Mouse (Mus musculus) v-Abl transformed pro-B cells (cell line): ENCODE measurements around the gene Agl.

ENCODE experiments used
- in situ Hi-C, 2 experiments: fragments of 400-800 bp; cut with MboI; formaldehyde crosslinking; loops; one replicate each; pipeline ENCODE4 v1.15.1; 2025; ENCODE audit not compliant: unreplicated experiment in 2 of 2

The Agl gene

DNA sequence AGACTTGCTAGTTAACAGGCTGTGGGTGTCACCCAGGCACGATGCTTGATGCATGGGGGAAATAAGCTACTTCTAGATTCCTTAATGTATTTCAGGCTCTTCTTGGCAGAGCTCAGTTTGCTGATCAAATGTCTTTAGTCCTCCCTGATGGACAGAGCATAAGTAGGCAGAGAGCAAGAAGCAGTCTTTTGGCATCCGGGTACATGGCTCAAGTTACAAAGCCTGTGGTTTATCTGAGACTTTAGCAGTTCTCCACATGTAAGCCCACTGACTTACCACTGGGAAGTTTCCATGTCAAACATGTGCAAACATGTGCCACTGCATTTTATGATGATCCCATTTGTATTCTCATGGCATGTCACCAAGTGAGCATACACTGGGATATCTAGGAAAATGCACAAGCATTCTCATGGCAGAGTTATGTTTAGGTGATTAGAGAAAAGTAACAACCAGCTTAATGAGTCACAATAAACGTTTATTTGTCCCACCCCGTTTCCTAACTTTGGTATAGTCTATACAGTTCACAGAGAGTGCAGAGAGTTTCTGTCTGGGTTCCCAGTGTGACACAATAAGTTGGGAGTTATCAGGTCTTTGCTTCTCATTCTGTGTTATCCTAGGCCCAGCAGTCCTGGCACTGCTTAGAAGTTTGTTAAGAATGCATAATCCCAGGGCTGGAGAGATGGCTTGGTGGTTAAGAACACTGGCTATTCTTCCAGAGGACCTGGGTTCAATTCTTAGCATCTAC, 18.7 kb upstream of the Agl start:
- in situ Hi-C loops: loop anchor here in 1 of 2 experiments (25.0 kb wide), 1 partner anchor 789 kb away; no protein-coding TSS in a partner anchor

DNA sequence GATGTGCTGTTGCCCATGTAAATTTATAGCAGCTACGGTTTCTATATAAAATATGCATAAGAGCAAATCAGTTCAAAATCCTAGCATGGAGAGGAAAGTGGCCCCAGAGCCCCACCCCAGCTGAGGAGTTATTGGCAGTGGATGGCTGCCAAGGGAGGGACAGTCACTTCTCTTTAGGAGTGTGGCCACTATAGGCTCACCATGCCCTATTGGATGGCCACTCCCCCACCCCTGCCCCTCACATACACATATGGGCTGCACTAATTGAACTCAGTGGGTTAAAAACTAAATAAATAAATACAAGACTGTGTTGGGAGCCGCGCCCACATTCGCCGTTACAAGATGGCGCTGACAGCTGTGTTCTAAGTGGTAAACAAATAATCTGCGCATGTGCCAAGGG, 9.3 kb upstream of the Agl start:
- in situ Hi-C loops: loop anchor here in 1 of 2 experiments (10.0 kb wide), 1 partner anchor 402 kb away; no protein-coding TSS in a partner anchor

DNA sequence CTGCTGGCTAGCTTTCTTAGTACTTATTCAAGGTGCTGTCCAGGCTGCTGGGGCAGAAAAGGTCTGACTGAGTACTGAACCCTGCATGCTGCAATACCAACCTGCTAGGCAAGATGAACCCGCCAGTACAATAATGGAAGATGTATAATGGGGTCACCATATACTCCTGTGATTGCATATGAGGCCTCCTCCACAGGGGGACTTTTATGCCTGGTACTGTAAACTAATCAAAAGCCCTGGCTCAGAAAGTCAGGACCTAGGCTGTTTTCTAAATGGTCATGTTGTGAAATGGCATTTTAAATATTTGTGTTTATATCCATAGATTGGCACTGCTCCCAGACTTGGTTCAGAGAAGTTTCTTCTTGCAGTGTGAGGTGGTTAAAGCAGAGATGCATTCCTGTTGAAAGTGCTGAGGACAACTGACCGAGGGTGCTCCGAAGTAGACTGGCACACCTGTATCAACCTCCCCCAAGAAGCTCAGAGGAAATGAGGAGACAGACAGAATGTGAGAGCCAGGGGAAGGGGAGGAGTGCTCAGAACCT, 8.8 kb upstream of the Agl start:
- in situ Hi-C loops: loop anchor here in 1 of 2 experiments (10.0 kb wide), 1 partner anchor 402 kb away; no protein-coding TSS in a partner anchor

DNA sequence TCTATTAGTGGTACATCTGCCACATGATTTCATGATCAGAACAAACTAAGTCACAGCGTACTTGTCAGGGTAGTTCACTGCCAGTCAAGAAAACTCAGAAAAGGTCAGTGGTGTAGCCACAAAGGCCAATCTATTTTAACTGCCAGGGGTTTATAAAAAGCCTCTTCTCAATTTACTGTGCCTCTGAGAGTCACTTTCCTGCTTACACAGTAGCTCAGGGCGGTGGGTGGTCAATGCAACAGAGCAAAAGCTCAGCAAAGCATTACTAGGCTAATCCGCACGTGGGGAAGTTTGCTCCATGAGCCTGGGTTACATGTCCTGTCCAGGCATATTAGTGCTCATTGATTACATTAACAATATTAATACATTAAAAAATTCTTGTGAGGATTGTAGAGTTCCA, 8.0 kb upstream of the Agl start:
- in situ Hi-C loops: loop anchor here in 1 of 2 experiments (10.0 kb wide), 1 partner anchor 401 kb away; no protein-coding TSS in a partner anchor

DNA sequence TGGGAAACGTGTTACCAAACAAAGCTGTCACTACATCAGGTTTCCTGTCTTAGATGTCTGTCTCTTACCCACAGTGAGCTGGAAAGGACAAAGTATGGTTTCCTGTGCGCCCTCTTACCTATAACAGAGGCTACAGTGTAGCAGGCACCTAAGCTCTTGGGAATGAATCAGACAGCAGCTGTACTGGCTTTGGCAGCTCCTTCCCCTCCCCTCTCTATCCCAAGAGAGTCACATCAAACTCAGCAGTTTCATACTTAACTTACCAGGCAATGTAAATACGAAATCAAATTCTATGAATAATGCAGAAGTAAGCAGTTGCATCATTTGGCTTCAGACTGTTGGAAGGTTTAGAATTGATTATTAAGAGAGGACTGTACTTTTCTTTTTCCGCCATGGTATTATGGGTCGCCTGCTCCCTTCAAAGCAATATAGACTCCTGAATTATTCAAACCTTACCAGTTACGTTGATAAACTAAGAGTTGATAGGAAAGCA, 7.4 kb upstream of the Agl start:
- in situ Hi-C loops: loop anchor here in 1 of 2 experiments (10.0 kb wide), 1 partner anchor 401 kb away; no protein-coding TSS in a partner anchor

DNA sequence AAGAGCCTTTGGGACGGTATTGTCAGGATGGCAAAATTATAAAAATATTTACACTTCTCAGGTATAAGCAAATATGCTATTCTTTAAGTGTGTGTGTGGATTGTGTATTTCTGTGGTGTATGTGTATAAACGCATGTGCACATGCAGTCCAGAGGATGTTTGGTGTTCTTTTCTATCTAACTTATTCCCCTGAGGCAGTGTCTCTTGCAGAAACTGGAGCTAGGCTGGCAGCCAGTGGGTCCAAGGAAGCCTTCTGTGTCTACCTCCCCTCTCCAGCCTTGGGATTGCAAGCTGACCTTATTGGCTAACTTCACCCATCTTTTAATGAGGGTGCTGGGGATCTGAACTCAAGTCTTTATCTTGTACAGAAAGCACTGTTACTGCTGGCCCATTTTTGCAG, 5.0 kb upstream of the Agl start:
- in situ Hi-C loops: loop anchor here in 1 of 2 experiments (10.0 kb wide), 1 partner anchor 398 kb away; no protein-coding TSS in a partner anchor

DNA sequence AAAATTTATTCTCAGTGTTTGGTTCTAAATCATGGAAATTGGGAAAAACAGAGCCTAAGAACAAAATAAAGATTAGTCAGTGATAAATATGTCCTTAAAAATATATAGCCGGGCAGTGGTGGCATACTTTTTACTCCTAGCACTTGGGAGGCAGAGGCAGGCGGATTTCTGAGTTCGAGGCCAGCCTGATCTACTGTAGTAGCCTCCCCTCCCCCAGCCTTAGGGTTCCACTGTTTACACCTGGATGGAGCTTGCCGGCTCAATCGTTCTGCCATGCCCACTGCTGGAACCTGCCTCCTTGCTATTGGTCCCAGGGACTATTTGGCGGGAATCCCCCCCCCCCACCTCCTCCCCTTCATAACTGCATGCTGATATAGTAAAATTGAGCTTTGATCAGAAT, 2.4 kb upstream of the Agl start:
- in situ Hi-C loops: loop anchor here in 1 of 2 experiments (10.0 kb wide), 1 partner anchor 396 kb away; no protein-coding TSS in a partner anchor

DNA sequence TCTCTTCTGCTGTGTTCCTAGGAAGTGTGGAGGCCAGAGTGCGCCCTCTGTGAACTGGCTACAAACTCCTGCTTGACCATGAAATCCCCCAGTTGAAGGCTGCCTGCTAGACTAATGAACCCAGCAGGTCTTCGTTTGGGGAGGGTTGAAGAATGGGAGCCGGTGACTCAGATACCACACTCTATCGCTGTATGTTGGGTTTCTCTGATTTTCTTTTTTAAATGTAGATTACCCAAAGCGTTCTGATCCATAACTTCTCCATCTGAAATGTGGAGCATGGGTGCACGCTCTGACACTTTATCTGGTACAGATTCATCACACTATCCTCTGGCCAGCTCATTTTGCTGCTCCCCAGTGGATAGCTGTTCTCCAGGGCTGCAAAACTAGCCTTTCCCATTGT, 1.3 kb upstream of the Agl start:
- in situ Hi-C loops: no loop called here

DNA sequence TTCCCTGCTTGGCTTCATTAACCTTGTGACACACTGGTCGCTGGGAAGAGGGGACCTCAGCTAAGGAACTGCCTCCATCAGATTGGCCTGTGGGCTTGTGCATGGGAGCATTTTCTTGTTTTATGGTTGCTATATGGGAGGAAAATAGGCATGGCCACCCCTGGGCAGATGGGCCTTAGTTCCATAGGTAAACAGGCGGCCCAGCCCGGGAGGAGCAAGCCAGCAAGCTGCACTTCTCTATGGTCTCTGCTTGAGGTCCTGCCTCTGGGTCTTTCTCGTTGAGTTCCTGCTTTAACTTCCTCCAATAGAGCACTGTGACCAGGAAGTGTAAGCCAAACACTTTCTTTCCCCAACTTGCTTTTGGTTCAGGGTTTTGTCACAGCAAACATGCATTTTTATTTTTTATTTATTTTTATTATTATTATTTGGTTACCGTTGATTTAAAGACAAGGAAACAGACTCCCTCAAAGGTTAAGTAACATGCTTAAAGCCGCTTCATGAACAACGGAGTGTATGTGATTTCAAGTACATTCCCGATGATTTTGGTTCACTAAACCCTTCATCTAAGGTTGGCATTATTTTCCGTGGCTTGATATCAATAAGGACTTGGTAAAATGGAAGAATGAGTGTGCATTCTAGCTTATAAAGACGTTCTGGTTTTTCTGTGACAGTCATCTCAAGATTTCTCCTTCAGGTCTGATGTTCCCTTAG, 696 bp upstream of the Agl start:
- in situ Hi-C loops: no loop called here

DNA sequence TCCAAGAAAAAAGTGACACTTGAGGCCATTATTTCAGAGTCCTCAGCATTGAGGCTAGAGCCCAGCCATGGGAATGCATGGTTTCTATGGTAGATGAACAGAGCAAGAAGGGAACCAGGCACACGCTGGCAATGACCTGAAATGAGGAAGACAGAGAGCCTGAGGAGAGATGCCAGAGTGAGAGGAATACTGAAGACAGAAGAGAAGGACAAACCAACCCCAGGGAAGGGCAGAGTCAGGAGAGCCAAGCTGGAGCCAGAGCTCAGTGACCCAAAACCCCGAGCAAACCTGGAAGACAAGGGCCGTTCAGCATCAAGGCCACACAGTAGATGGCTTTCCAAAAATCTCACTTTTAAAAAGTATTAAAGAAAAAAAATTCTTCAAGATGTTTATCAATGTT, 2.1 kb downstream of the Agl start:
- in situ Hi-C loops: no loop called here

DNA sequence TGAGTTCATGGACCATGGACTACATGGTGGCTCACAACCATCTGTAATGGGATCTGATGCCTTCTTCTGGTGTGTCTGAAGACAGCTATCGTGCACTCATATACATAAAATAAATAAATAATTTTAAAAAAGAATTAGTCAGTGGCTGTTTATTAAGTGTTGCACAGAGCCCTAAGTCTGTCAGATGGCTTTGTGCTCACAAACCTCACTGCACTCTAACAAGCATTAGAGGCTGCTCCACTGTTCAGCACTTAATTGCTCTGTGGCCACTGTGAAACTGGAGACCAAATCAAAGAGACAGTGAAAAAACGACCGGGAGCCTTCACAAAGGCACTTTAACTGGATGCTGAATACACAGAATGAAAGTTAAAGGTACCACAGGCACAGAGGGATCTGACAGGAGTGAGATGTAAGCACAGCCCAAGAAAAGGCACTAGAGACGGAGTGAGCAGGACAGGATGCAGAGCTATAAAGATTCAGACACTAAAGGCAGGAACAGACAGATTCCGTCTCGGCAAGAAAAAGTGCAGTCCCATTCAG, 3.1 kb downstream of the Agl start:
- in situ Hi-C loops: no loop called here

DNA sequence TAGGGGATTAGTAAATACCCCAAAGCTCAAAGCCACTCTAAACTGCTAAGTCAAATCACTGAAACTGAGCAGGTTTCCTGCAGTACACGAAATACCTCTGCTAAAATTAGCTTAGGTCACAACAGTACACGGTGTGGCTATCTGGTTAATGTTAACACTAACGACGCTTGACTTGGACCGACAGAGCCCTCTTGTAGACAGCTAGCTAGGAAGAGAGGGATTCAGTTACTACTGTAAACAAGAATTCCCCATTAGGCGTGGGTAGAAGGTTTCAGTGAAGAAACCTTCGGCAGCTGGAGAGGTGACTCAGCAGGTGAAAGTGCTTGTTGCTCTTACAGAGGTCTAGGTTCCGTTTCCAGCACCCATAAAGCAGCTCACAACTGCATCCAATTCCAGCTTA, 6.2 kb downstream of the Agl start:
- in situ Hi-C loops: no loop called here

DNA sequence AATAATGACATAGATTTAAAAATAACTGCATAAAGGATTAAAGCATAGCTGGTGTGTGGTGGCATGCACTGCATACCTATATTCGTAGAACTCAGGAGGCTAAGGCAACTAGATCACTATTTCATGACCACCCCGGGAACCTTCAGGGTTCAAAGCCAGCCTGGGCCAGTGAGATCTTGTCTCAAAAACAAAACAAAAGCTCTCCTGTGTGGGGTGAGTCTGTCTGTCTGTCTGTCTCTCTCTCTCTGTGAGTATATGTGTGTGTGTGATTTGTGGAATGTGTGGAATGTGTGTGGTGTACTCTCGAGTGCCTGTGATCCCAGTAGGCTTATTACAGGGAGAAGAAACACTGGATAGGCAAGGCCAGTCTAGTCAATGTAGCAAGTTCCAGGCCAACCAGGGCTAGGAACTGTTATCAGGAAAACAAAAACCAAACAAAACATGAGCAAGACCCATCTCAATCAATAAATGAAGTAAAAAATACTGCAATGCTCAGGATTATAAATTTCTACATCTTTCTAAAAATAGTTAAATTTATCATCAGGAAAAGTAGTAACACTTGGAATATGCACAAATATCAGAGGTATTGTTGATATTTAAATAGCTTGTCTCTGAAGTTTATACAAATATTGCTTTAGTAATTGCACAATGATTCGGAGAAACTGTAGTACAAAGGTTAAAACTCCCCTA, 9.0 kb downstream of the Agl start:
- in situ Hi-C loops: no loop called here

DNA sequence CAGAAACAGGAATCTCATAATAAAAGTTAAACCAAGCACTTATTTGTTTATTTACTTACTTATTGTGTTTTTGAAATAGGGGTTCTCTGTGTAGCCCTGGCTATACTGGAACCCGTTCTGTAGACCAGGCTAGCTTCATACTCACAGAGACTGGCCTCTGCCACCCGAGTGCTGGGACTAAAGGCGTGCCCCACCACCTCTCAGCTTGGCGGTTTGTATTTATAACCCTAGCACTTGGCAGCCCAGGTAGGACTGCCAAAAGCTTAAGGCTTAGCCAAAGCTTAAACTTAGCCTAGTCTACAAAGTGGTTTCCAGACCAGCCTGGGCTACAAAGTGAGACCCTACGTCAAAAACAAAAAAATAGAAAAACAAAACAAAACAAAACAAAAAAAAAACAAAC, 19.1 kb downstream of the Agl start:
- in situ Hi-C loops: no loop called here

DNA sequence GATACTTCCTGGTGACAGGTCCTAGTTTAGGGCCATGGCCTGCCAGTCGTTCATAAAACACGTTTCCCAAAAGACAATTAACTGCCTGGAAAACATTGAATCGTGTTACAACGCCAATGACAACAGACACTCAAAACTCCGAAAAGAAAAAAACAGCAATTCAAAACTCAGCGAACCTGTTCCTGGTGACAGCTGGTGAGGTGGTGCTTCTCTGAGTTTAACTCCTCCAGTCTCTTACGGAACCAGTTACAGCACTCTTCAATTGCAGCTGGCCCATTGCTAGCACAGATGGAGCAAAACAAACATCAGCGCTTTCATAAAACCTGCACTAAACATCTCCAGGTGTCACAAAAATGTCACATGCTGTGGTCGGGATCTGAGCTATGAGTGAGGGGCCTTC, 21.4 kb downstream of the Agl start:
- in situ Hi-C loops: no loop called here

DNA sequence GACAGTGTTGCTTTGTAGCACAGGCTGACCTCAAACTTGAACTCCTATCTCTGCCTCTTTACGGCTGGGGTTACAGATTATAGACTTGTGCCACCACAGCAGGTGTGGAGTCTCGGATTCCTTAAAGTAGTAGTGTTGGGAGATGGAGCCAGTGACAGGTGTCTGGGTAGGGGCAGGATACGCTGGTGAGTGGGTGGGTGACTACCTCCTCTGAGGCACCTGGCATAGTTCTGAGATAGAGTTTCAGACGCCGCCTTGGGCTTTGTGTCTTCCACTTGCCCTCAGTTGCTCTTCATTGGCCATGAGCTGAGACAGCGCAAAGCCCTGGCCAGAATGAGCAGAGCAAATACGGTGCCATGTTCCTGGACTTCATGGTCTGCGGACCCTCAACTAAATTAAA, 22.1 kb downstream of the Agl start:
- in situ Hi-C loops: no loop called here

DNA sequence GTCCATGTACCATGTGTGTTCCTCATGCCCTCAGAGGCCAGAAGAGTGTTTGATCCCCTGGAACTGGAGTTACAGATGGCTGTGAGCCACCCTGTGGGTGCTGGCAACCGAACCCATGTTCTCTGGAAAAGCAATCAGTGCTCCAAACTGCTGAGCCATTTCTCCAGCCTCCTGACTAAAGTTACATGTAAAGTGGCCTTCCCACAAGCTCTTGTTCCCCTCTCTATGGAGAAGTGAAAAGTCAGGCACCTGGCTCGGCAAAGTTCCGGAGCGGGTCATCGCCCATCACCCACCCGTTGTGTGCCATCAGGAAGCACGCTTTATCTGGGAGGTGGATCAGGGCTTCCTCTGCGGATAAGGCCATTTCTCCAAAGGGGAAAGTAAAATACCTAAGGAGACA, 23.2 kb downstream of the Agl start:
- in situ Hi-C loops: no loop called here

DNA sequence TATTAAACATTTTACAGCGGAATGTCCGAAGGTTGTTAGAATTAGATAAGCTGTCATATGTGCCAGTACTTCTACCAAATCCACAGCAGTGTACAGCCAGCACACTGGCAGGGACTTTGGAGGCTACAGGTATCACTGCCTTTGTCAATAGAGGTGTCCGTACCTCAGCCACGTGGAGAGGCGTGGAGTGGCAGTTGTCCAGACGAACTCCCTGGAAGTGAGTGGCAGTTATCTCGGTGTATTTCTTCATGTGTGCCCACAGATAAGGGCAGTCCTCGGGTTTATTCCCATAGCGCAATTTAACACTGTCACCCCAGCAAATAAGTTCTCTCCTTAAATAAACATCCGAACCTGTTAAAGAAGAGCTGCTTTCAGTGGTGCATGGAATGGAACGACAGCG, 23.7 kb downstream of the Agl start:
- in situ Hi-C loops: no loop called here

DNA sequence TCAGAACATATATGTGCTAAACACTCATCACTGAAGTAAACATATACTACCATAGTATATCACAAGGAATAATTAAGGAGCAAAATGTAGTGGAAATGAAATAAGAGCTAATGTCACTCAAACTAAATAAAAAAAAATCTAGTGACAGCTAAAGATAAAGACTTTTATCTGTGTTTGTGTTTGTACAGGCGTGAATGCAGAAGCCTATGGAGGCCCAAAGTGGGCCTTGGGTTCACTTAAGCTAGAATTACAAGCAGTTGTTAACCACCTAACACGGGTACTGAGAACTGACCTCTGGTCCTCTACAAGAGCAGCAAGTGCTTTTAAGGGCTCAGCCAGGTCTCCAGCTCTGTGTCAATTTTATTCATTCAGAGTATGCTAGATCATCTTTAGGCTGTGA, 31.0 kb downstream of the Agl start:
- in situ Hi-C loops: no loop called here

DNA sequence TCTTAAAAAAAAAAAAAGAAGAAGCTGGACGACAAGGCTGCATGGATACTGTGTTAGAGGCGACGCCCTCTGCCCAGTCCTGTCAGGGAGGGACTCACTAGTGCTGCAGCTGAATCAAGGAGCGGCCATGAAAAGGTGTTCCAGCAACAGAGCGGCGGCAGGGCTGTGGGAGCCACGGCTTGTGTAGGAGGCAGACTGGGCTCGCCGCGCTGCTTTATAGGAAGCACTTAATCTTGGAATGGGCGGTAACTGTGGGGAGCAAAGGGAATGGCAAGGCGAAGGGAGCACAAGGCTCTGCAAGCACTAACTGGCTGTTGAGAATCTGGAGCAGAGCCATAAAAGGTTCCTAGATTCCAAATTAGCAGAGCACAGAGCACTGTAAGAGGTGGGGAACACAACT, 34.1 kb downstream of the Agl start:
- in situ Hi-C loops: no loop called here
